Mouse (Mus musculus): ENCODE data around the gene Flt3l.
A peak's percentile ranks its signal among the peaks of the same experiment; 100 is the strongest.
"Not testable (repeated sequence)": the region's sequence is repeated elsewhere in the genome, so short reads cannot be mapped to it uniquely, and the experiment has no call there.

Flt3l gene

GRCm38 (mm10) chr7:45141914-45142313, 5.7 kb upstream of the Flt3l start:
- DNase-seq (ENCODE audit: low spot score): no peak

- no peak for DNase-seq (ENCODE audit: low spot score)
Observed at GRCm38 (mm10) chr7:45141319-45141718, 5.1 kb upstream of the Flt3l start.

GRCm38 (mm10) chr7:45139904-45140723, 3.9 kb upstream of the Flt3l start:
- no peak for DNase-seq (ENCODE audit: low spot score)

DNA sequence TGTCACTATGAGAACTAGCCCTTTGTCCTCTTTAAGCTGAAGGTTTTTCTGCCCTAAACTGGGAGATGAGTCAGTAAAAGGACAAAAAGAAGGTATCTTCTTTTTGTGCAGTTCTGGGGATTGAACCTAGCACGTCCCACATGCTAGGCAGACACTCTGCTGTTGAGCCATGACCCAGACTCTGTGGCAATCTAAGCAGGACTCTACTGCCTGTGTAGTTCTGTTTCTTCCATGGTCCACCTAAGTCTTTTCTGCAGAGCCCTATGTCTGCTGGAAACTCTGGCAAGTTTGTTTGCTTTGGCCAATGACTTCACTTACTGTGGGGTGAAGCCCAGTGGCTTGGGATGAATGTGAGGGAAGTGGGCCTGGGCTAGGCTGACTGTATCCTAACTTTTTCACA, 2.2 kb upstream of the Flt3l start:
- peak; percentile 19 for DNase-seq (ENCODE audit: low spot score)

DNA sequence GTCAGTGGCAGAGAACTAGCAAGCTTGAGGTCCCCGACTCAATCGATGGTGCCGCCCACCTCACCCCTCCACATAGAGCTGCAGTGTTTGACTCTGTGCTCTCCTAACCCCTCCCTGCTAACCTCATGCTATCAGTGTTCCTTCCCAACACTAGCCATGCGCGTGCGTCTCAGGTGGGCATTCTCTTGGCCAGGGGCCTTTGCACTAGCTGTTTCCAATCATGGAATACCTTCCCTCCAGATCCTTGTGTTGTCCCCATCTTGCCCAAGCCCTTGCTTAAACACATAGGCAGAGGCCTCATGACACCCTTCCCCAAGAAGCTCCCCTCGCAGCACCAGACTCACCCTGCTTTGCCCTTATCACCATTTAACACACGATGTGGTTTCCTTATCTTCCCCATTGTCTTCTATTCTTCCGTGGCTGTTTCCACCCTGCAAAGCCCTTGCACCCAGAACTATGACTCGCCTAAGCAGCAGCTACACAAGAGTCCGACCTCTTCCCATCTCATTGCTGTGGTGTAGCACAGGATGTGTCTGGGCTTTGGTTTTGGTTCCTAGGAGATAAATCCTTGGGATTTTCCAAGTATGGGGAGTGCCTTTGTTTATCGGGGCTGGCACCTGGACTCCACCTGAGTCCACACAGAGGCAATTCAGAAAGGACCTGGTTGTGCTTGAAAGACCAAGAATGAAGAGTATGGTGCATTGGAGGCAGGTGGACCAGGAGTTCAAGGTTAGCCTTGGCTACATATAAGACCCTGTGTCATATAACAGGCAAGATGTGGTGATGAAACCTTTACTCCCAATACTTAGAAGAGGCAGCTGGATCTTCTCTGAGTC, 1.2 kb upstream of the Flt3l start:
- DNase-seq (ENCODE audit: low spot score): no peak

DNA sequence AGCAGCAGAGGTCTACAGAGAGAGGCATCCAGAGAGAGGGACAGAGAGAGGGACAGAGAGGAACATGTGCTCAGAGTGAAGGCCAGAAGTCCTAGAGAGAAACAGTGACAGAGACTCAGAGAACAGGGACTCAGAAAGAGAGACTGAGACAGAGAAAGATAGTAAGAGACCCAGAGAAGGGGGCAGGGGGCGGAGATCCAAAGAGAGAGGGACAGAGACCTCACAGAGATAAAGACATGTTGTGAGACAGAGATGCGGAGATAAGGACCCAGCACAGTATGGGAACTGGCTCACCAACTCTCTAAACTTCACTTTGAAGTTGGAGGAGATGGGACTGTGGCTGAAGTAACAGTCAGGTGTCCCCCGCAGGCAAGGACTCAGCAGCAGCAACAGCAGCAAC, 862 bp downstream of the Flt3l start:
- DNase-seq (ENCODE audit: low spot score): no peak

GRCm38 (mm10) chr7:45134544-45135026, 1.6 kb downstream of the Flt3l start:
- no peak for DNase-seq (ENCODE audit: low spot score)

- no peak for DNase-seq (ENCODE audit: low spot score)
Observed at GRCm38 (mm10) chr7:45133446-45134159, 2.6 kb downstream of the Flt3l start.

DNA sequence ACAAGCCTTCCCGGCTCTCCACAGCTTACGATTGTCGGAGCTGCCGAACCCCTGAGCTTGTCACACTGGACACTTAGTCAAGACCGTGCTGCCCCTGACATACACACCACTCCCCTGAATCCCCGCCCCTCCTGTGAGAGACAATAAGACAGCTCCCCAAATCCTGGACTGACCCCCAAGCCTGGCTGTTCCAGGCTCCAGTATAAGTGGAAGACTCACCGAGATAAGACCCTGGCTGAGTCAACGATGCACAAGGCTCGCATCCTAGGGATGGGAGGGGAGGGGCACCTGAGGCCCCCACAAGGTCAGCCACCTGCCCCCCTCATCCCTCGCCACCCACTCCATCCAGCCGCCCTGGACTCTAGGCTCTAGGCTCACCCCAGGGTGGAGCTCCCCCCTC, 4.4 kb downstream of the Flt3l start:
- no peak for DNase-seq (ENCODE audit: low spot score)

GRCm38 (mm10) chr7:45129776-45130512, 6.3 kb downstream of the Flt3l start:
- DNase-seq (ENCODE audit: low spot score): no peak

DNA sequence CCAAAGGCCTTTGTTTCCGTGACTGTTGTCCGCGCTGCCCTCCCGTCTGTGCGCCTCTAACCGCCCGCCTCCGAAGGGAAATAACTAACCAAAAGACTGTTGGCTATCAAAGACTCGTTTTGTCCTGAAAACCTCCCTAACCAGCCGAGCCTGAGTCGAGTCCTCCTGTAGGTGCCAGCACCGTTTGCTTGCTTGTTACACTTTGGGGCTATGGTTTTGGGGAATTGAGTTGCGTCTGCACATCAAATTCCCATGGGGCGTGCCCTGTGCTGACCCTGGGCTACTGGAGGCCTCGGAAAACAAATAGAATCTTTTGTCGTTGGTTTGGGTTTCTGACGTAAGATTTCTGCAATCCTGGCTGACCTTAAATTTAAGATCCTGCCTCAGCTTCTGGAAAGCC, 6.9 kb downstream of the Flt3l start:
- DNase-seq (ENCODE audit: low spot score): peak; percentile 76

DNA sequence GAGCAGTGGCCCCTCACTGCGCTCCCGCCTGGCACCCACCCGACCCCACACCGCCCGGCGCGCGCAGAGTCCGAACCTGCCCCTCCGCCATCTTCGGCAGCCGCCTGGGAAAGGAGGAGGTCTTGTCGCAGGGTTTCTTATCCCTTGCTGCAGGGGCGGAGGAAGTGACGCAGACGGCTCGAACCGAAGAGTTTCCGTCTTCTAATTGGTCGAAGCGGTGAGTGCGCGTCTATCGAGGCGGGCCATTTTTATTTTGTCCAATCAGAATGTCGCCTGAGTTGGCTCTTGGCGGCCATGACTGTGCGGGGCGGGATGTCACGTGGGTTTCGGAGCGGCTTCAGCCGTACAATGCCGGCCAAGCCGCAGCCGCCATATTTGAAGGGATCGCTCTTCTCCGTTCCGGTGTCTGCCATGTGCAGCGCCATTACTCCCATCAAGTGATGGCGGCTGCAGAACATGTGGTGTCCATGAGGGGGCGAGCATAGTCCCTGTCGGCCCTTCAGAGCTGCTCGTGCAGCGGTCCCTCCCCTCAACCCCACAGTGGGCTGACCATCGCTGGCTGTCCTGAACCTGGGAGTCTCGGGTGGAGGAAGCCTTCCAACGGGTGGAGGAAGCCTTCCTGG, 7.5 kb downstream of the Flt3l start, which contains the start of gene Rpl13a:
TSS of gene Rpl13a (minus strand) at position 138 of the 623 bp plus-strand sequence.
- peak; percentile 98 for DNase-seq (ENCODE audit: low spot score)

- no peak for DNase-seq (ENCODE audit: low spot score)
Observed at GRCm38 (mm10) chr7:45127700-45128224, 8.5 kb downstream of the Flt3l start.

DNA sequence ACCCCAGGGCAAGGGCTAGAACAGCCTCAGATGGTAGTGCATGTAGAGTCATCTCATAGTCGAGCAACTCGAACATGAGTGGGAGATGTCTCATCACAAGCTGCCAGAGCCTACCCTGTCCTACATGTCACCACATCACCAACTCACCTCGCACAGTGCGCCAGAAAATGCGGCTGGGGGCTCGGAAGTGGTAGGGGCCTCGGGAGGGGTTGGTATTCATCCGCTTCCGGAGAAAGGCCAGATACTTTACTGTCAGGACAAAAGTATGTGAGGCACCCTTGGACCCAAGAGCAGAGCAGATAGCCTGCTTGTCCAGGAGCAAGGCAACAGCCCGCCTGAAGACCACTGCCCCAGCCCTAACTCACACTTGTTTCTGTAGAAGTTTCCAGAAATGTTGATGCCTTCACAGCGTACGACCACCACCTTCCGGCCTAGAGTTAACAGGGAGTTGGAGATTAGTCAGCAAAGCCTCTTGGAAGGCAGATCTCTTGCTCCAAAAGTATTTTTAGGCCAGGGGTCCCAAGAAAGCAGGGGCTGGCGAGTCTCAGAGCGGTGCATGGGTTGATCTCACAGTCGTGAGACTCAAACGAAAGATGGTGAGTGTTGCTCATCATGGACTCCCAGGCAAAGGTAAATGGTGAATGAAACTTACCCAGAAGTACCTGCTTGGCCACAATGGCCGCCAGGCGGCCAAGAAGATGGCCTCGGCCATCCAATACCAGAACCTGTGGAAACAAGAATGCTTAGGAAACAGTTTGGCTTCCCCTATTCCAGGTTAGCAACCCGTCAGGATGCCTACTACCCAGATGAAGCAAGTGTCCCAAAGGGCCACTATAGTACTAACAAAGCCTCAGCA, 9.2 kb downstream of the Flt3l start:
- DNase-seq (ENCODE audit: low spot score): peak; percentile 26

DNA sequence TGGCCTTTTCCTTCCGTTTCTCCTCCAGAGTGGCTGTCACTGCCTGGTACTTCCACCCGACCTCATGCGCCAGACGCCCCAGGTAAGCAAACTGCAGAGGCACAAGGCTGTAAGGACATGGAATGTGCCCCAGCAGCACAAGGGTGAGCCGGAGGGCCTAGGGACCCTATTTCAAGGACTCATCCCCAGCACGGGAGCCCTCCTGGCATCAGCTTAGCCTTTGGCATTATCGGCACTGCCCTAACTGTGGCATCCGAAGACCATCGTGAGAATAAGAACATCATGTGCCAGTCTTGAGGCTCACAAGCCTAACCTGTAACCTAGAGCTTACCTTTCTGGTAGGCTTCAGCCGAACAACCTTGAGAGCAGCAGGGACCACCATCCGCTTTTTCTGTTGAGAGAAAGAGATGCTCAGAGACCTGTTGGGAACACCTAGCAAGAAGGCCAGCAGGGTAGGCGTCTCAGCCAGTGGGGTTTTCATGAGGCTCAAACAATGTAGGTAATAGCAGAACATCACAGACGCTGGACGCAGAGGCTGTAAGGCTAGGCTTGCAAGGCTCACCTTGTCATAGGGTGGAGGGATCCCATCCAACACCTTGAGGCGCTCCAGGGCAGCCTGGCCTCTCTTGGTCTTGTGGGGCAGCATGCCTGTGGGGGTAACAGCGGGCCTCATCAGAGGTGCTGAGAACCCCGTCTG, 9.9 kb downstream of the Flt3l start:
- no peak for DNase-seq (ENCODE audit: low spot score)

GRCm38 (mm10) chr7:45125649-45126048, 10.6 kb downstream of the Flt3l start:
- not testable (repeated sequence) for DNase-seq (ENCODE audit: low spot score)

- peak; percentile 38 for DNase-seq (ENCODE audit: low spot score)
Observed at GRCm38 (mm10) chr7:45125144-45125600, 11.1 kb downstream of the Flt3l start.

- DNase-seq (ENCODE audit: low spot score): peak; percentile 99
Observed at GRCm38 (mm10) chr7:45124224-45125143, 11.7 kb downstream of the Flt3l start, which contains the start of gene Rps11. Gene Rps11 (minus strand): TSS chr7:45124439.

Data from adipocyte (in vitro differentiated cells).